Mouse (Mus musculus): ENCODE data around the gene Dmp1. TPM values are rescaled to one million over a fixed set of nuclear protein-coding genes. Genes with fewer than 3 reads are reported as not detected.
A peak's percentile ranks its signal among the peaks of the same experiment; 100 is the strongest.

Dmp1 gene
- polyA plus RNA-seq, 1 experiment from 2014 or later, result not detected

GRCm38 (mm10) chr5:104239674-104240378 lies 37.4 kb downstream of the Dmp1 start:
- no peaks in the 10 kb centered on the region for H3K36me3 ChIP-seq (replicated peaks; ENCODE audit: insufficient read depth, low read length)
- no peaks in the 10 kb centered on the region for H3K9me3 ChIP-seq (ENCODE audit: low read length)
- no peak overlapping the region for H3K27ac ChIP-seq (ENCODE audit: low read depth)
- no peaks in the 10 kb centered on the region for H3K27me3 ChIP-seq (ENCODE audit: insufficient read depth, low read length)
- no peaks in the 10 kb centered on the region for H3K4me1 ChIP-seq (ENCODE audit: insufficient read depth)
- ATAC-seq (no peak), DNase-seq (no peak)
- TF ChIP-seq EP300 (IDR thresholded peaks at IDR 0.05; ENCODE audit: low read depth) (no peak), CTCF (IDR thresholded peaks at IDR 0.05; ENCODE audit: low read depth) (no peak)
- WGBS (ENCODE audit: insufficient replicate concordance), result 74% methylated on average over 9 of the region's 9 CpGs
- H3K9ac ChIP-seq (replicated peaks), result no peak overlapping the region
- H3K4me3 ChIP-seq (ENCODE audit: low read depth, low read length), result no peak overlapping the region
- no peak overlapping the region for H3K4me2 ChIP-seq (ENCODE audit: low read depth, low read length)

- ATAC-seq (no peak), DNase-seq (no peak)
- no peak overlapping the region for H3K4me2 ChIP-seq (ENCODE audit: low read depth, low read length)
- no peak overlapping the region for H3K4me3 ChIP-seq (ENCODE audit: low read depth, low read length)
- no peaks in the 10 kb centered on the region for H3K36me3 ChIP-seq (replicated peaks; ENCODE audit: insufficient read depth, low read length)
- 52% methylated on average over 2 of the region's 2 CpGs for WGBS (ENCODE audit: insufficient replicate concordance)
- H3K27me3 ChIP-seq (ENCODE audit: insufficient read depth, low read length), result no peaks in the 10 kb centered on the region
- no peak overlapping the region for H3K27ac ChIP-seq (ENCODE audit: low read depth)
- no peaks in the 10 kb centered on the region for H3K4me1 ChIP-seq (ENCODE audit: insufficient read depth)
- TF ChIP-seq CTCF (IDR thresholded peaks at IDR 0.05; ENCODE audit: low read depth) (no peak), EP300 (IDR thresholded peaks at IDR 0.05; ENCODE audit: low read depth) (no peak)
- no peaks in the 10 kb centered on the region for H3K9me3 ChIP-seq (ENCODE audit: low read length)
- no peak overlapping the region for H3K9ac ChIP-seq (replicated peaks)
These were observed 41.8 kb downstream of the Dmp1 start for GRCm38 (mm10) chr5:104244261-104244660.

GRCm38 (mm10) chr5:104251811-104252210 lies 49.4 kb downstream of the Dmp1 start:
- H3K4me1 ChIP-seq (ENCODE audit: insufficient read depth), result no peaks in the 10 kb centered on the region
- no peaks in the 10 kb centered on the region for H3K36me3 ChIP-seq (replicated peaks; ENCODE audit: insufficient read depth, low read length)
- DNase-seq (no peak), ATAC-seq (no peak)
- H3K27me3 ChIP-seq (ENCODE audit: insufficient read depth, low read length), result no peaks in the 10 kb centered on the region
- 65% methylated on average over 5 of the region's 5 CpGs for WGBS (ENCODE audit: insufficient replicate concordance)
- TF ChIP-seq EP300 (IDR thresholded peaks at IDR 0.05; ENCODE audit: low read depth) (no peak), CTCF (IDR thresholded peaks at IDR 0.05; ENCODE audit: low read depth) (no peak)
- no peak overlapping the region for H3K4me2 ChIP-seq (ENCODE audit: low read depth, low read length)
- no peak overlapping the region for H3K9ac ChIP-seq (replicated peaks)
- no peak overlapping the region for H3K4me3 ChIP-seq (ENCODE audit: low read depth, low read length)
- H3K9me3 ChIP-seq (ENCODE audit: low read length), result no peaks in the 10 kb centered on the region
- no peak overlapping the region for H3K27ac ChIP-seq (ENCODE audit: low read depth)

GRCm38 (mm10) chr5:104256585-104256984 lies 54.2 kb downstream of the Dmp1 start:
- Histone ChIP-seq H3K36me3 (replicated peaks; ENCODE audit: insufficient read depth, low read length) (no peaks in the 10 kb centered on the region), H3K4me1 (ENCODE audit: insufficient read depth) (no peaks in the 10 kb centered on the region), H3K4me3 (ENCODE audit: low read depth, low read length) (no peak overlapping the region), H3K9ac (replicated peaks) (no peak overlapping the region), H3K4me2 (ENCODE audit: low read depth, low read length) (no peak overlapping the region), H3K9me3 (ENCODE audit: low read length) (no peaks in the 10 kb centered on the region), H3K27me3 (ENCODE audit: insufficient read depth, low read length) (no peaks in the 10 kb centered on the region), H3K27ac (ENCODE audit: low read depth) (no peak overlapping the region)
- ATAC-seq (no peak), DNase-seq (no peak)
- WGBS (ENCODE audit: insufficient replicate concordance), result 60% methylated on average over 3 of the region's 3 CpGs
- no peak for TF ChIP-seq CTCF (IDR thresholded peaks at IDR 0.05; ENCODE audit: low read depth)
- TF ChIP-seq EP300 (IDR thresholded peaks at IDR 0.05; ENCODE audit: low read depth), result no peak

GRCm38 (mm10) chr5:104261908-104262461 lies 59.6 kb downstream of the Dmp1 start:
- WGBS (ENCODE audit: insufficient replicate concordance), result 68% methylated on average over 4 of the region's 4 CpGs

GRCm38 (mm10) chr5:104263014-104263776 lies 60.8 kb downstream of the Dmp1 start:
- Histone ChIP-seq H3K9ac (replicated peaks) (no peak overlapping the region), H3K27me3 (ENCODE audit: insufficient read depth, low read length) (no peaks in the 10 kb centered on the region), H3K27ac (ENCODE audit: low read depth) (no peak overlapping the region), H3K36me3 (replicated peaks; ENCODE audit: insufficient read depth, low read length) (no peaks in the 10 kb centered on the region), H3K4me2 (ENCODE audit: low read depth, low read length) (no peak overlapping the region), H3K4me1 (ENCODE audit: insufficient read depth) (no peaks in the 10 kb centered on the region), H3K4me3 (ENCODE audit: low read depth, low read length) (no peak overlapping the region), H3K9me3 (ENCODE audit: low read length) (no peaks in the 10 kb centered on the region)
- TF ChIP-seq CTCF (IDR thresholded peaks at IDR 0.05; ENCODE audit: low read depth) (no peak), EP300 (IDR thresholded peaks at IDR 0.05; ENCODE audit: low read depth) (no peak)
- 74% methylated on average over 13 of the region's 13 CpGs for WGBS (ENCODE audit: insufficient replicate concordance)
- ATAC-seq (0 out of 2 replicates have a peak, but pooled peaks have one; percentile 44), DNase-seq (peak; percentile 19)

More at GRCm38 (mm10) chr5:104261908-104262461, 59.6 kb downstream of the Dmp1 start:
- H3K4me2 ChIP-seq (ENCODE audit: low read depth, low read length), result no peak overlapping the region
- H3K9me3 ChIP-seq (ENCODE audit: low read length), result no peaks in the 10 kb centered on the region
- no peak overlapping the region for H3K4me3 ChIP-seq (ENCODE audit: low read depth, low read length)
- H3K36me3 ChIP-seq (replicated peaks; ENCODE audit: insufficient read depth, low read length), result no peaks in the 10 kb centered on the region
- DNase-seq, result no peak
- TF ChIP-seq CTCF (IDR thresholded peaks at IDR 0.05; ENCODE audit: low read depth) (no peak), EP300 (IDR thresholded peaks at IDR 0.05; ENCODE audit: low read depth) (no peak)
- no peak overlapping the region for H3K27ac ChIP-seq (ENCODE audit: low read depth)
- ATAC-seq, result no peak
- H3K9ac ChIP-seq (replicated peaks), result no peak overlapping the region
- no peaks in the 10 kb centered on the region for H3K27me3 ChIP-seq (ENCODE audit: insufficient read depth, low read length)
- no peaks in the 10 kb centered on the region for H3K4me1 ChIP-seq (ENCODE audit: insufficient read depth)

Other genes with a start within 250 kb of the Dmp1 start
- gene Hsd17b13, start 225.2 kb upstream of the Dmp1 start, polyA plus RNA-seq (2015; fragmentation: Nextera tagmentation; extraction: Ambion mirVana), result 459 and 502 TPM in 2 replicates
- gene Hsd17b11, start 180.7 kb upstream of the Dmp1 start, polyA plus RNA-seq (2015; fragmentation: Nextera tagmentation; extraction: Ambion mirVana), result 26.7 and 27.1 TPM in 2 replicates
- gene Nudt9, start 156.3 kb upstream of the Dmp1 start, polyA plus RNA-seq (2015; fragmentation: Nextera tagmentation; extraction: Ambion mirVana), result 48.5 and 48.7 TPM in 2 replicates
- not detected in 2 replicates for gene Gm17660, start 125.0 kb upstream of the Dmp1 start, polyA plus RNA-seq (2015; fragmentation: Nextera tagmentation; extraction: Ambion mirVana)
- gene Sparcl1, start 88.9 kb upstream of the Dmp1 start, polyA plus RNA-seq (2015; fragmentation: Nextera tagmentation; extraction: Ambion mirVana), result 5.2 and 6.3 TPM in 2 replicates
- gene Dspp, start 31.9 kb upstream of the Dmp1 start, polyA plus RNA-seq (2015; fragmentation: Nextera tagmentation; extraction: Ambion mirVana), result not detected in 2 replicates
- gene Ibsp, start 96.6 kb downstream of the Dmp1 start, polyA plus RNA-seq (2015; fragmentation: Nextera tagmentation; extraction: Ambion mirVana), result not detected in 2 replicates
- gene Mepe, start 122.7 kb downstream of the Dmp1 start, polyA plus RNA-seq (2015; fragmentation: Nextera tagmentation; extraction: Ambion mirVana), result not detected in 2 replicates
- gene Spp1, start 232.5 kb downstream of the Dmp1 start, polyA plus RNA-seq (2015; fragmentation: Nextera tagmentation; extraction: Ambion mirVana), result 73.9 and 103 TPM in 2 replicates

Data from liver, postnatal 0 days (tissue).